Mouse (Mus musculus): Measurements from ENCODE around the gene Emp1. TPM values are rescaled to one million over a fixed set of nuclear protein-coding genes. Genes with fewer than 3 reads are reported as not detected.

The Emp1 gene
- polyA plus RNA-seq, 1 experiment from 2014 or later = 5.1 TPM

Other genes with a start within 250 kb of the Emp1 start
- 0.11 TPM in 1 of 2 replicates, not detected in the other for gene Gprc5d, start 244.3 kb upstream of the Emp1 start, polyA plus RNA-seq (2016; fragmentation: Nextera tagmentation; extraction: Ambion mirVana)
- 23.3 and 25.4 TPM in 2 replicates for gene Fam234b, start 164.6 kb upstream of the Emp1 start, polyA plus RNA-seq (2016; fragmentation: Nextera tagmentation; extraction: Ambion mirVana)
- 3.5 and 7.6 TPM in 2 replicates for gene Hebp1, start 164.5 kb upstream of the Emp1 start, polyA plus RNA-seq (2016; fragmentation: Nextera tagmentation; extraction: Ambion mirVana)
- gene Gsg1, start 108.2 kb upstream of the Emp1 start, polyA plus RNA-seq (2016; fragmentation: Nextera tagmentation; extraction: Ambion mirVana) = 0.16 TPM in 1 of 2 replicates, not detected in the other
- gene Pbp2, start 52.1 kb upstream of the Emp1 start, polyA plus RNA-seq (2016; fragmentation: Nextera tagmentation; extraction: Ambion mirVana) = not detected in 2 replicates